Mouse (Mus musculus): ENCODE measurements around the gene Cox10.

GRCm38 (mm10) chr11:64022403-64023047, 56.7 kb downstream of the Cox10 start:
- TF ChIP-seq BHLHE40 (IDR thresholded peaks at IDR 0.05; ENCODE audit: borderline replicate concordance, low read depth, low read length) (no peak), MAZ (IDR thresholded peaks at IDR 0.05; ENCODE audit: low read depth, low read length) (no peak), CHD1 (IDR thresholded peaks at IDR 0.05; ENCODE audit: low read depth, low read length) (no peak), POLR2AphosphoS2 (IDR thresholded peaks at IDR 0.05; ENCODE audit: low read length) (no peak), CTCF (IDR thresholded peaks at IDR 0.05 in 2 of 3, conservative IDR thresholded peaks at IDR 0.05 in 1 of 3; ENCODE audit: control insufficient read depth in 1 of 3, insufficient read depth in 1 of 3, low read depth in 2 of 3, low read length in 3 of 3, poor library complexity in 1 of 3, severe bottlenecking in 1 of 3) (no peak), ZKSCAN1 (IDR thresholded peaks at IDR 0.05; ENCODE audit: low read depth, low read length) (no peak), TBP (IDR thresholded peaks at IDR 0.05; ENCODE audit: low read depth, low read length) (no peak), GABPA (IDR thresholded peaks at IDR 0.05; ENCODE audit: low read depth, low read length) (no peak), EP300 (IDR thresholded peaks at IDR 0.05; ENCODE audit: low read depth in 1 of 2, low read length in 2 of 2) (no peak), SMC3 (IDR thresholded peaks at IDR 0.05; ENCODE audit: low read depth, low read length) (no peak)
